Mouse (Mus musculus) olfactory bulb, adult 2 months (tissue): ENCODE data around the gene Borcs5. TPM values are rescaled to one million over a fixed set of nuclear protein-coding genes. Genes with fewer than 3 reads are reported as not detected.

ENCODE experiments used
- H3K27ac ChIP-seq: fragments of 200-500 bp; 2 replicates; pipeline ENCODE4 v1.5.1; 2012; ENCODE audit warnings: low read depth, low read length; ENCODE audit not compliant: insufficient read depth
- H3K4me1 ChIP-seq: fragments of 200-500 bp; 2 replicates; pipeline ENCODE4 v1.6.1; 2012; ENCODE audit warnings: low read length; ENCODE audit not compliant: control insufficient read depth, insufficient read depth
- H3K4me3 ChIP-seq: fragments of 200-500 bp; 2 replicates; pipeline ENCODE4 v1.5.1; 2012; ENCODE audit warnings: mild to moderate bottlenecking, low read depth, low read length, moderate library complexity; ENCODE audit not compliant: insufficient read depth
- CTCF ChIP-seq: fragments of 200-500 bp; IDR thresholded peaks from 2 replicates; pipeline ENCODE4 v1.5.1; 2012; ENCODE audit warnings: low read depth, mild to moderate bottlenecking, low read length, moderate library complexity; ENCODE audit not compliant: insufficient read depth
- POLR2A ChIP-seq: fragments of 200-500 bp; IDR thresholded peaks from 2 replicates; pipeline ENCODE4 v1.6.1; 2012; ENCODE audit warnings: mild to moderate bottlenecking, low read depth, low read length, moderate library complexity; ENCODE audit not compliant: insufficient read depth
- WGBS: fragments of 180-500 bp; shearing (Covaris S2); methylation state at CpG from one replicate; pipeline ENCODE4 v1.1.7; 2018; 5-methylcytosine and 5-hydroxymethylcytosine counted together
- polyA plus RNA-seq: library from polyadenylated mRNA; stranded (reverse); fragments of >200 nt; gene quantifications from 2 replicates; pipeline ENCODE4 v1.2.4, GENCODE M21; 2012; ENCODE audit warnings: low replicate concordance; ENCODE audit not compliant: missing spikeins, insufficient read depth, insufficient read length

Borcs5 gene
- polyA plus RNA-seq, 1 experiment: not detected

GRCm38 (mm10) chr6:134621552-134621949 lies 17.8 kb upstream of the Borcs5 start:
- no peak overlapping the region for H3K4me3 ChIP-seq
- TF ChIP-seq CTCF: no peak
- no peak for TF ChIP-seq POLR2A
- 0 out of 2 replicates have a peak overlapping the region, but pooled peaks have one; percentile 13 for H3K27ac ChIP-seq
- WGBS: 59% methylated on average over 14 of the region's 14 CpGs
- H3K4me1 ChIP-seq: peaks cover 4% of the 10 kb centered on the region

DNA sequence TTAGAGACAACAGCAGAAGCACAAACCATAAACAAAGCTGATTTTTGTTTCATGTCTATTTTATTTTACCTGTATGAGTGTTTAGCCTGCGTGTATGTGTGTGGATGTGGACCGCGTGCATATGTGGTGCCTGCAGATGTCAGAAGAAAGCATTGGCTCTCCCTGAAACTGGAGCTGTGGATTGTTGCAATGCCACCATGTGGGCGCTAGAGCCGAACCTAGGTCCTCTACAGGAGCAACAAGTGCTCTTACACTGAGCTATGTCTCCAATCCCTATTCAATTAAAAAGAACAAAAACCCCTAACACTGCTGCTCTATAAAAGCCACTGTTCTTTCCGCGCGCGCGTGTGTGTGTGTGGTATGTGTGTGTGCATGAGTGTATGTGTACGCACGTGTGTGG lies 13.9 kb upstream of the Borcs5 start:
- Histone ChIP-seq H3K4me1 (peaks cover 4% of the 10 kb centered on the region), H3K27ac (no peak overlapping the region), H3K4me3 (no peak overlapping the region)
- 76% methylated on average over 12 of the region's 12 CpGs for WGBS
- TF ChIP-seq CTCF (no peak), POLR2A (no peak)

- Histone ChIP-seq H3K4me3 (no peak overlapping the region), H3K4me1 (peaks cover 2% of the 10 kb centered on the region), H3K27ac (no peak overlapping the region)
- TF ChIP-seq CTCF (no peak), POLR2A (no peak)
- WGBS: 98% methylated on average over 1 of the region's 1 CpGs
Observed at GRCm38 (mm10) chr6:134626564-134626963, 12.7 kb upstream of the Borcs5 start.

DNA sequence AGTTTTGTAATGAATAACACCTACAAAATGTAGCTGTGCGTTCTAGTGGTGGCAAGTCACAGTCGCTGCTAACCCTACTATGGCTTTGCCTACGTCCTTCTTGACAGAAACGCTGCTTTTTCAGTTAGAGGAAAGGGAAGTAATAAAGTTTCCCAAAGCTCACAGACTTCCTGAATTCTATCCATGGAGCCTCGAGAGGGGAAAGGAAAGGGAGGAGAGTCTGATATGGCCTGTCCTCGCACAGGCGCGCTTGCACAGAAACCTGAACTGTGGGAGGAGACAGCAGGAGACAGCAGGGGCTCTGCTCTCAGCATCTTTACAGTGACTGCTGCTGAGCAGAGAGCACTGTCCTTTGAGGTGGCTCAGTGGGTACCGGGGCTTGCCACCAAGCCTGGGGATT lies 8.9 kb upstream of the Borcs5 start:
- 87% methylated on average over 9 of the region's 9 CpGs for WGBS
- Histone ChIP-seq H3K4me3 (no peak overlapping the region), H3K4me1 (peaks cover 6% of the 10 kb centered on the region; the same call in 1 of the 2 replicates), H3K27ac (no peak overlapping the region)
- no peak for TF ChIP-seq POLR2A
- TF ChIP-seq CTCF: no peak

- 0 out of 2 replicates have a peak, but pooled peaks have one; percentile 15 for TF ChIP-seq POLR2A
- no peak for TF ChIP-seq CTCF
- Histone ChIP-seq H3K4me1 (peaks cover 6% of the 10 kb centered on the region; the same call in 1 of the 2 replicates), H3K4me3 (peak within 1 kb of the TSS; percentile 62), H3K27ac (no peak within 1 kb of the TSS)
- WGBS: 2% methylated on average over 46 of the region's 46 CpGs
Observed at GRCm38 (mm10) chr6:134631947-134632687, 7.2 kb upstream of the Borcs5 start, which contains the start of gene Mansc1. Gene Mansc1 (minus strand): TSS chr6:134632488.

DNA sequence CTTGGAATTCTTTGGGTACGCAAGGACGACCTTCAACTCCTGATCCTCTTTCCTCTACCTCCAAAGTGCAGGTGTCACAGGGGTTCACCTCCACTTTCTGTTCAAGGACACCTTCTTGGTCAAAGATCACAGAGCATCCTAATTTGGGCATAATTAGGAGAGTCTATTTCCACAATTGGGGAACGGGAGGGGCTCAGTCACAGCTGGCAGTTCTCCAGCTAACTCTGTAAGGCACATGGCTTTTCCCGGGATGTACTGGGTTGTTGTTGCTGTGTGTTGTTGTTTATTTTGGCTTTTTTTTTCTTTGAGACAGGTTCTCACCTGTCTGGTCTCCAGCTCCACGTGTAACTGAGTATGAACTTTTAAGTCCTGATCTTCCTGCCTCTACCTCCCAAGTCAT lies 6.6 kb upstream of the Borcs5 start:
- WGBS: 42% methylated on average over 5 of the region's 5 CpGs
- Histone ChIP-seq H3K4me3 (peak overlapping the region; percentile 62), H3K27ac (no peak overlapping the region), H3K4me1 (peaks cover 6% of the 10 kb centered on the region; the same call in 1 of the 2 replicates)
- TF ChIP-seq POLR2A: no peak

- TF ChIP-seq POLR2A: no peak
- TF ChIP-seq CTCF: no peak
- 86% methylated on average over 8 of the region's 8 CpGs for WGBS
- Histone ChIP-seq H3K4me1 (peaks cover 6% of the 10 kb centered on the region; the same call in 1 of the 2 replicates), H3K4me3 (no peak overlapping the region), H3K27ac (no peak overlapping the region)
Observed at GRCm38 (mm10) chr6:134633553-134633952, 5.8 kb upstream of the Borcs5 start.

DNA sequence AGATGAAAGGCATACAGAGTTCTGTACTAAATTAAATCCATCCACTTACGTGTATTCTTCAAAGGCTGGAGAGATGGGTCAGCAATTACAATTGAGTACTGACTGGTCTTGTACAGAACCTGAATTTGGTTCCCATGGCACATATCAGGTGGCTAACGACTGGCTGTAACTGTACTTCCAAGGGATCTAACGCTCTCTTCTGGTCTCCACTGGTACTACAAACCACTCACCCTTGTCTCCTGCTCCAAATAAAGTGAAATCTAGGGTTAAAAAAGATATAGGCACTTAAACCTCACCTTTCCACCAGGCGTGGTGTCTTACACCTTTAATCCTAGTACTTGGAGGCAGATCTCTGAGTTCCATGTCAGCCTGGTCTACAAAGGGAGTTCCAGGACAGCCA lies 2.8 kb upstream of the Borcs5 start:
- 73% methylated on average over 4 of the region's 4 CpGs for WGBS
- H3K4me3 ChIP-seq: no peak overlapping the region
- no peak for TF ChIP-seq CTCF
- no peak for TF ChIP-seq POLR2A
- peaks cover 6% of the 10 kb centered on the region; the same call in 1 of the 2 replicates for H3K4me1 ChIP-seq
- no peak overlapping the region for H3K27ac ChIP-seq

DNA sequence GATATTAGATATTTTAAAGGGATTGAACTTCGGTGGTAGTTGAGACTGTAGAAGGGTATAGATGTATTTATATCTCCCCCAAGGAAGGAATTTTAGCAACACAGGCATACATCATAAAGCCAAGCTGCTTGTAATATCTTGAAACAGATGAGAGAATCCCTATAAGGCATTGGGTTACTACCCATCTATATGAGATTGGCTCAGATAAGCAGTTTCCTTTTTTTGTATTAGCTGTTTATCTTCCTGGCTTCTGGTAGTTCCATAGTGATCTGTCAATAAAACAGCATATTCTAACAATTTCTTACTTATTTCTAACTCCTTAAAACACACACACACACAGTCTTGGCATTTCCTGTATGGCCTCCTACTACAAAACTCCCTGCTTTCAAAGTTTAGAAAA lies 590 bp downstream of the Borcs5 start:
- no peaks in the 10 kb centered on the region; the same call in 1 of the 2 replicates for H3K4me1 ChIP-seq
- TF ChIP-seq POLR2A (no peak), CTCF (no peak)
- H3K4me3 ChIP-seq: no peak overlapping the region
- 93% methylated on average over 1 of the region's 1 CpGs for WGBS
- H3K27ac ChIP-seq: no peak overlapping the region
